Mouse (Mus musculus) myocyte (in vitro differentiated cells): ENCODE data around the gene Tmem266. TPM values are rescaled to one million over a fixed set of nuclear protein-coding genes. Genes with fewer than 3 reads are reported as not detected.

Experiments used
- H3K27me3 ChIP-seq: one replicate; pipeline ENCODE4 v1.6.1; 2011; ENCODE audit not compliant: control insufficient read depth, insufficient read depth, insufficient read length
- H3K36me3 ChIP-seq: one replicate; pipeline ENCODE4 v1.6.1; 2011; ENCODE audit not compliant: control insufficient read depth, insufficient read depth
- H3K4me2 ChIP-seq: one replicate; pipeline ENCODE4 v1.6.1; 2011; ENCODE audit warnings: low read depth, control low read depth
- H3K4me3 ChIP-seq: one replicate; pipeline ENCODE4 v1.5.1; 2011; ENCODE audit warnings: mild to moderate bottlenecking, control low read depth, moderate library complexity
- H3K79me2 ChIP-seq: one replicate; pipeline ENCODE4 v1.6.1; 2011; ENCODE audit not compliant: control insufficient read depth, insufficient read depth
- H3ac ChIP-seq: one replicate; pipeline ENCODE4 v1.6.1; 2011; ENCODE audit not compliant: control insufficient read depth, insufficient read length
- CEBPB ChIP-seq: IDR thresholded peaks from 2 replicates; pipeline ENCODE4 v1.6.1; 2011; ENCODE audit warnings: mild to moderate bottlenecking, moderate library complexity; ENCODE audit not compliant: poor library complexity, insufficient read depth, severe bottlenecking
- E2F4 ChIP-seq: IDR thresholded peaks from one replicate; pipeline ENCODE4 v1.6.1; 2011; ENCODE audit warnings: mild to moderate bottlenecking, control low read depth, moderate library complexity; ENCODE audit not compliant: insufficient read depth
- MAX ChIP-seq: IDR thresholded peaks from one replicate; pipeline ENCODE4 v1.6.1; 2011; ENCODE audit warnings: low read depth, mild to moderate bottlenecking, control low read depth
- MYOD1 ChIP-seq, 3 experiments: IDR thresholded peaks; one replicate each; pipeline ENCODE4 v1.6.1; 2011; ENCODE audit warnings: control low read depth in 2 of 3, low read depth in 2 of 3, mild to moderate bottlenecking in 2 of 3, moderate library complexity in 1 of 3; ENCODE audit not compliant: insufficient read length in 2 of 3, control insufficient read depth in 1 of 3
- MYOG ChIP-seq, 3 experiments: IDR thresholded peaks; one replicate each; pipeline ENCODE4 v1.6.1; 2011; ENCODE audit warnings: control low read depth in 2 of 3, low read depth in 2 of 3, mild to moderate bottlenecking in 2 of 3; ENCODE audit not compliant: insufficient read length in 2 of 3, control insufficient read depth in 1 of 3, insufficient read depth in 1 of 3
- POLR2A ChIP-seq: IDR thresholded peaks from one replicate; pipeline ENCODE4 v1.6.1; 2011; ENCODE audit warnings: low read depth, mild to moderate bottlenecking, control low read depth, moderate library complexity; ENCODE audit not compliant: insufficient read length
- POLR2AphosphoS2 ChIP-seq: IDR thresholded peaks from one replicate; pipeline ENCODE4 v1.6.1; 2011; ENCODE audit warnings: low read depth, control low read depth; ENCODE audit not compliant: insufficient read length
- REST ChIP-seq: IDR thresholded peaks from one replicate; pipeline ENCODE4 v1.6.1; 2011; ENCODE audit warnings: mild to moderate bottlenecking, control low read depth, moderate library complexity; ENCODE audit not compliant: insufficient read depth, insufficient read length
- SRF ChIP-seq: IDR thresholded peaks from one replicate; pipeline ENCODE4 v1.6.1; 2011; ENCODE audit warnings: low read depth; ENCODE audit not compliant: control insufficient read depth, insufficient read length
- TCF12 ChIP-seq: IDR thresholded peaks from one replicate; pipeline ENCODE4 v1.6.1; 2011; ENCODE audit warnings: mild to moderate bottlenecking, control low read depth; ENCODE audit not compliant: poor library complexity, insufficient read depth, severe bottlenecking
- TCF3 ChIP-seq: IDR thresholded peaks from one replicate; pipeline ENCODE4 v1.6.1; 2011; ENCODE audit warnings: low read depth, control low read depth; ENCODE audit not compliant: insufficient read length
- USF1 ChIP-seq: IDR thresholded peaks from one replicate; pipeline ENCODE4 v1.6.1; 2011; ENCODE audit warnings: low read depth, mild to moderate bottlenecking, control low read depth, moderate library complexity
- polyA plus RNA-seq: library from polyadenylated mRNA; unstranded; fragments of >200 nt; fragmentation: generic; extraction: Trizol; gene quantifications from one replicate; pipeline ENCODE4 v1.2.1, GENCODE M21; 2012; ENCODE audit warnings: missing spikeins

Tmem266 gene
- polyA plus RNA-seq, 1 experiment = not detected

DNA sequence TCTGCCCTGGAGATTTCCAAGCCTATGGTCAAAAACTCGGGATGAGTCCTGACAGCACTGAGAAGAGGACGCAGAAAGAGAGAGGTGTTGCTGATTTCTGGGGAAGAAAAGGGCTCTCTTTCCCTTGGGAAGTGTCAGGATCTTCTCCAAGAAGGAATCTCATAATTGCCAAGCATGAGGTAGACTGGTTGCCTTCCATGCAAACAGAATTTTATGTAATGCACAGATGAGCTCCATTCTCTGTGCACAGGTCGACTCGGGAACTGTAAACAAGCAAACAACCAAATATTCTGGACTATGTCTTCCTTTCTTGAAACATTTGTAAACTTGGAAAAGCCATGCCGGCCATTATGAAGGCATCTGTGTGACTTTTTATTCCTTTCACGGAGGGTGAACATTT is 2.7 kb downstream of the Tmem266 start:
- H3K27me3 ChIP-seq = peaks cover 40% of the 10 kb centered on the region
- no peaks in the 10 kb centered on the region for H3K79me2 ChIP-seq
- no peak overlapping the region for H3K4me2 ChIP-seq
- no peak overlapping the region for H3ac ChIP-seq
- TF ChIP-seq TCF12 = no peak
- TF ChIP-seq MYOG (IDR thresholded peaks at IDR 0.05; ENCODE audit: control insufficient read depth in 1 of 3, insufficient read depth in 1 of 3, insufficient read length in 2 of 3, low read depth in 2 of 3) = no peak
- no peak for TF ChIP-seq SRF
- no peak for TF ChIP-seq MAX
- no peak for TF ChIP-seq USF1
- no peak for TF ChIP-seq E2F4
- TF ChIP-seq TCF3 = no peak
- TF ChIP-seq POLR2AphosphoS2 = no peak
- no peak for TF ChIP-seq POLR2A
- no peak for TF ChIP-seq MYOD1 (IDR thresholded peaks at IDR 0.05; ENCODE audit: control insufficient read depth in 1 of 3, insufficient read length in 2 of 3, low read depth in 2 of 3)
- TF ChIP-seq REST = no peak
- TF ChIP-seq CEBPB = no peak
- H3K4me3 ChIP-seq = no peak overlapping the region
- no peaks in the 10 kb centered on the region for H3K36me3 ChIP-seq

DNA sequence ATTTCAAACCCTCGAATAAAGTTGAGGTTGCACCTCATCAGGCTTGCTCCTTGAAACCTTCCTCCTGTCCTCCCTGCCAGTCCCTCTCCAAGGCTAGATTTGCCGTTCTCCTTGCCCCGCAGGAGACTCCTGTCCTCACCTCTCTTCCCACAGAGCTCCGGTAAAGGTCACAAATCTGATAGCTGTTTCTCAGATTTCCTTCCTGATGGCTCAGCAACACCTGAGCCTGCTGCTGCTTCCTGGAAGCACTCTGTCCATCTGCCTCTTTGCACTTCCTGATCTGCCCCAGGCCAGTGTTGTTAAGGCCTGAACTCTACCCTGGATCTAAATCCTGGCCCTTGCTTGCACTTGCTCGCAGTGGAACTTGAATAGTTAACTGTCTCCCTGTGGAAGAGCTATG is 5.8 kb downstream of the Tmem266 start:
- Histone ChIP-seq H3K4me2 (no peak overlapping the region), H3ac (no peak overlapping the region), H3K27me3 (peaks cover 24% of the 10 kb centered on the region), H3K79me2 (no peaks in the 10 kb centered on the region), H3K4me3 (no peak overlapping the region), H3K36me3 (no peaks in the 10 kb centered on the region)
- TF ChIP-seq CEBPB = no peak
- no peak for TF ChIP-seq MYOD1 (IDR thresholded peaks at IDR 0.05; ENCODE audit: control insufficient read depth in 1 of 3, insufficient read length in 2 of 3, low read depth in 2 of 3)
- no peak for TF ChIP-seq TCF12
- TF ChIP-seq POLR2A = no peak

DNA sequence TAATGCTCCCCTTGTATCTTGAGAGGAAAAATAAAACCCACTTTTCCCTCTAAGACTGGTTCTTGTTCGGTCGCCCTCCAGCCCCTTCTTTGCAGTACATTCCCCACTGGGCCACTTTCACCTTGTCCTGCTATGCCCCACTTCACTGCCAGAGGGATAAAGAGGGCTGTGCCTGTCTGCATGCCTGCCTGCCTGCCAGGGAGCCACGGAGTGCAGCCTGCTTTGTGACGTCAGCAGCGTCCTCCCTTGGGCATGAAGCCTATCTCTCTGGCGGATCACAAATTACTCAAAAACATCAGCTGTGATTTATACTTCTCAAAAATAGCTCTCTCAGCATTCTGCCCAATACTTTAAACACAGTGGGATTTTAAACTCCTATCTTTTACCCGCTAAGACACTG is 6.2 kb downstream of the Tmem266 start:
- H3K4me3 ChIP-seq = no peak overlapping the region
- TF ChIP-seq MYOG (IDR thresholded peaks at IDR 0.05; ENCODE audit: control insufficient read depth in 1 of 3, insufficient read depth in 1 of 3, insufficient read length in 2 of 3, low read depth in 2 of 3) = no peak
- TF ChIP-seq SRF = no peak
- no peak for TF ChIP-seq CEBPB
- TF ChIP-seq USF1 = no peak
- no peak for TF ChIP-seq E2F4
- no peak for TF ChIP-seq POLR2AphosphoS2
- no peak for TF ChIP-seq REST
- TF ChIP-seq TCF12 = no peak
- no peak for TF ChIP-seq MAX
- no peak for TF ChIP-seq TCF3
- TF ChIP-seq POLR2A = no peak
- no peak for TF ChIP-seq MYOD1 (IDR thresholded peaks at IDR 0.05; ENCODE audit: control insufficient read depth in 1 of 3, insufficient read length in 2 of 3, low read depth in 2 of 3)
- H3K36me3 ChIP-seq = no peaks in the 10 kb centered on the region
- H3K27me3 ChIP-seq = peaks cover 24% of the 10 kb centered on the region
- no peak overlapping the region for H3ac ChIP-seq
- H3K79me2 ChIP-seq = no peaks in the 10 kb centered on the region
- H3K4me2 ChIP-seq = no peak overlapping the region

DNA sequence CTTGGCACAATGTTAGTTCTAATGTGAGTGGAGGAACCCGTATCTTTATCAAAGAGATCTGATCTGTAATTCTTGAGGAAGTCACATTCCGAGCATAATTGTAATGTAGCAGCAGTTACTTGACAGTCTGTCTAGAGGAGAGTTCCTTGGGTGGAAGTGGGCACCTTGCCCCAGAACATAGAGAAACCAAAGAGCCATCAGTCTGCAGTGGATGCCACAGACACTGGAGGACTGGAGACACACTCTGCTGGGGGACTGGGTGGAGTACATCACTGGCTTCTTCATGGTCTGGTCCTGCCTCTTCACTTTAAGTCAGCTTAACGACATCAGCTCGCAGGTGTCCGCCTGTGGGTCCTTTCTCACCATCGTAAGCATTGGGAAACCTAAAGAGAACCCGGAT is 17.5 kb downstream of the Tmem266 start:
- TF ChIP-seq POLR2AphosphoS2 (no peak), USF1 (no peak), TCF12 (no peak), MYOG (IDR thresholded peaks at IDR 0.05; ENCODE audit: control insufficient read depth in 1 of 3, insufficient read depth in 1 of 3, insufficient read length in 2 of 3, low read depth in 2 of 3) (no peak), REST (no peak), E2F4 (no peak), MYOD1 (IDR thresholded peaks at IDR 0.05; ENCODE audit: control insufficient read depth in 1 of 3, insufficient read length in 2 of 3, low read depth in 2 of 3) (no peak), POLR2A (no peak), CEBPB (no peak), TCF3 (no peak), SRF (no peak), MAX (no peak)

DNA sequence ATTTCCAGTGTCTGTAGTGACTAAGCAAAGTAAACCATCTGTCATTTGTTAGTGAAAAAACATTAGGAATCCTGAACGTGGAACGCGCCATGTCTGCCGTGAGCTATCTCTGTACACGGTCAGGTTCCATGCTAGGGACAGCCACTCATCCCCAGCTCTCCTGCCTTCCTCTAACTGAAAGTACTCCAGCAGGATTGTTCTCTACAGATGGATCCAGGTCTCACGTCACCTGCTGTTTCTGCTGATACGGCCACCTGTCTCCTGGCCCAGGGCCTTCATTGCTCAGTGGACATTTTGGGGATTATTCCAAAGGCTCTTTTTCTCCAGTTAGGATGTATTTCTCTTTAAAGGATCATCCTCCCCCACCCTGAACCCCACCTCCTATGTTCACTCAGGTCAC is 18.6 kb downstream of the Tmem266 start:
- TF ChIP-seq MYOD1 (IDR thresholded peaks at IDR 0.05; ENCODE audit: control insufficient read depth in 1 of 3, insufficient read length in 2 of 3, low read depth in 2 of 3) = no peak
- TF ChIP-seq CEBPB = no peak
- TF ChIP-seq MAX = no peak
- no peak for TF ChIP-seq SRF
- TF ChIP-seq TCF12 = no peak
- no peak for TF ChIP-seq USF1
- no peak for TF ChIP-seq TCF3
- no peak for TF ChIP-seq E2F4
- TF ChIP-seq POLR2A = no peak
- no peak for TF ChIP-seq POLR2AphosphoS2
- no peak for TF ChIP-seq REST
- no peak for TF ChIP-seq MYOG (IDR thresholded peaks at IDR 0.05; ENCODE audit: control insufficient read depth in 1 of 3, insufficient read depth in 1 of 3, insufficient read length in 2 of 3, low read depth in 2 of 3)
- H3K4me3 ChIP-seq = no peak overlapping the region
- H3ac ChIP-seq = no peak overlapping the region
- peaks cover 24% of the 10 kb centered on the region for H3K27me3 ChIP-seq
- no peaks in the 10 kb centered on the region for H3K36me3 ChIP-seq
- H3K4me2 ChIP-seq = no peak overlapping the region
- no peaks in the 10 kb centered on the region for H3K79me2 ChIP-seq

More for the DNA sequence above, 17.5 kb downstream of the Tmem266 start:
- no peaks in the 10 kb centered on the region for H3K79me2 ChIP-seq
- H3K4me3 ChIP-seq = no peak overlapping the region
- H3ac ChIP-seq = no peak overlapping the region
- H3K27me3 ChIP-seq = peaks cover 17% of the 10 kb centered on the region
- H3K4me2 ChIP-seq = no peak overlapping the region
- H3K36me3 ChIP-seq = no peaks in the 10 kb centered on the region
